Comparison of ENCODE assay signal across 7 mouse cellular contexts in the genomic region with DNA sequence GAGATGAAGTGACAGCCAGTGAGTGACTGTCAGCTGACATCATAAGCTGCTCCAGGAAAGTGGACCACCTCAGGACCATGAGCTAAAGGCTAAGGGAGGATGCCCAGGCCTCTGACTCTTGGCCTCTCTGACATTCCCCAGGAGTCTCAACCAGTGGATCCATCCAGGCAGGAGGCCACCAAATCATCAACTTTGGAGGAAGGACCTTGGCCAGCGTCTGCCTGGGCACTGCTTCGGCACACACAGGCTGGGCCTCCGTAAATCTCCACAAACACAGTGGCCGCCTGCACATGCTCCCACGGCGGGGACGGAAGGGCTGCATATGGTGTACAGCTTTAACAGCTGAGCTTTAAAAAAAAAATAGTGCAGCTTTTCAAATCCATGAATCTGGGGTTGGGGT.
DNase-seq lines count a peak whose midpoint lies in the region; ATAC-seq and TF ChIP-seq lines count a peak whose summit lies in the region.

No protein-coding gene starts in this region.

- peak overlapping the region; percentile 49 for H3K4me2 ChIP-seq in embryonic facial prominence, embryonic 13.5 days
- peak overlapping the region; percentile 45 for H3K4me2 ChIP-seq in hindbrain, embryonic 12.5 days (replicated peaks)
- H3K4me2 ChIP-seq in neural tube, embryonic 11.5 days (ENCODE audit: low read depth): peak overlapping the region; percentile 42; the same call in 1 of the 2 replicates

- no peaks in the 10 kb centered on the region for H3K9me3 ChIP-seq in embryonic facial prominence, embryonic 13.5 days
- H3K9me3 ChIP-seq in hindbrain, embryonic 12.5 days (replicated peaks): no peaks in the 10 kb centered on the region
- H3K9me3 ChIP-seq in neural tube, embryonic 11.5 days (ENCODE audit: control insufficient read depth, low read length): no peaks in the 10 kb centered on the region

- H3K27me3 ChIP-seq in embryonic facial prominence, embryonic 13.5 days: peaks cover 4% of the 10 kb centered on the region; the same call in 1 of the 2 replicates
- no peaks in the 10 kb centered on the region for H3K27me3 ChIP-seq in hindbrain, embryonic 12.5 days
- H3K27me3 ChIP-seq in neural tube, embryonic 11.5 days (ENCODE audit: control insufficient read depth, insufficient read depth, low read length): no peaks in the 10 kb centered on the region

- DNase-seq in layer of hippocampus, adult 2 months (ENCODE audit: low spot score in 2 of 2): no peak
- DNase-seq in layer of hippocampus, adult 11-12 months (ENCODE audit: low spot score): no peak
- peak; percentile 40 for DNase-seq in neural tube, embryonic 11.5 days (ENCODE audit: low spot score)
- DNase-seq in thymus, postnatal 10 days (ENCODE audit: low spot score in 2 of 2): no peak
- DNase-seq in layer of hippocampus, postnatal 36 days: no peak

- no peak overlapping the region for H3K9ac ChIP-seq in embryonic facial prominence, embryonic 13.5 days
- peak overlapping the region; percentile 23; the same call in 1 of the 2 replicates for H3K9ac ChIP-seq in hindbrain, embryonic 12.5 days
- no peak overlapping the region for H3K9ac ChIP-seq in neural tube, embryonic 11.5 days (ENCODE audit: low read length)

- peak overlapping the region; percentile 54 for H3K4me3 ChIP-seq in layer of hippocampus, adult 2 months
- H3K4me3 ChIP-seq in embryonic facial prominence, embryonic 13.5 days: no peak overlapping the region
- H3K4me3 ChIP-seq in hindbrain, embryonic 12.5 days: no peak overlapping the region
- no peak overlapping the region for H3K4me3 ChIP-seq in neural tube, embryonic 11.5 days (ENCODE audit: low read depth, low read length)

- WGBS in embryonic facial prominence, embryonic 13.5 days: 59% methylated on average over 7 of the region's 7 CpGs
- WGBS in hindbrain, embryonic 12.5 days: 16% methylated on average over 7 of the region's 7 CpGs
- 22% methylated on average over 7 of the region's 7 CpGs for WGBS in neural tube, embryonic 11.5 days

- peak overlapping the region; percentile 90 for H3K27ac ChIP-seq in layer of hippocampus, adult 2 months
- no peak overlapping the region for H3K27ac ChIP-seq in embryonic facial prominence, embryonic 13.5 days
- H3K27ac ChIP-seq in hindbrain, embryonic 12.5 days: peak overlapping the region; percentile 86
- peak overlapping the region; percentile 54 for H3K27ac ChIP-seq in neural tube, embryonic 11.5 days (ENCODE audit: low read depth, low read length)

- no peak for ATAC-seq in embryonic facial prominence, embryonic 13.5 days (ENCODE audit: insufficient number of reproducible peaks, insufficient read depth, low FRiP score, low TSS enrichment, low read depth)
- peak; percentile 27; the same call in 1 of the 2 replicates for ATAC-seq in hindbrain, embryonic 12.5 days (ENCODE audit: low FRiP score)
- no peak for ATAC-seq in neural tube, embryonic 11.5 days (ENCODE audit: insufficient read depth, low FRiP score, low TSS enrichment)

- peaks cover 33% of the 10 kb centered on the region for H3K4me1 ChIP-seq in embryonic facial prominence, embryonic 13.5 days
- H3K4me1 ChIP-seq in hindbrain, embryonic 12.5 days: peaks cover 66% of the 10 kb centered on the region
- peaks cover 47% of the 10 kb centered on the region for H3K4me1 ChIP-seq in neural tube, embryonic 11.5 days (ENCODE audit: control insufficient read depth, insufficient read depth, low read length)

- H3K36me3 ChIP-seq in embryonic facial prominence, embryonic 13.5 days: no peaks in the 10 kb centered on the region
- peaks cover under 1% of the 10 kb centered on the region; the same call in 1 of the 2 replicates for H3K36me3 ChIP-seq in hindbrain, embryonic 12.5 days
- no peaks in the 10 kb centered on the region for H3K36me3 ChIP-seq in neural tube, embryonic 11.5 days (ENCODE audit: control insufficient read depth, insufficient read depth, low read length)

- no peak for TF ChIP-seq CTCF in layer of hippocampus, adult 2 months (conservative IDR thresholded peaks at IDR 0.05)
